Mouse (Mus musculus): ENCODE data around the gene Sh3kbp1. TPM values are rescaled to one million over a fixed set of nuclear protein-coding genes. Genes with fewer than 3 reads are reported as not detected.

Sh3kbp1 gene
- polyA plus RNA-seq, 1 experiment from 2014 or later, result 21.0 TPM

DNA sequence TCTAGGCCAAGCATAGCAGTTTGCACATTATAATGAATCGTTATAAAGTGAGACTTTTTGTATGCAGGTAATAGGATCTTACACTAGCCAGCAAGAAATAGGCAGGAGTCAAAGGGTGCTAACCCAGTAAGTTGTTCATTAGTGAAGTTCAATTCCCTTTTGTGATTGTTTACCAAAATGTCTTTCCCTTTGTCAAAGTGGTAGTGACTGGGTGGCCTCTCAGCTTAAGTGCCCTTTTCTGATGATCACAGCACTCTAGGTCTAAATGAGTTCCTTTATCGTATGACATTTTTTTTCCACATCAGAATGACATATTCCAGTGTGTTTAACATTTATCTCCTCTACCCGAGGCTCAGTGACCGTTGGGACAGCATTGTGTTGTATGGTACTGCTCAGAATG is 1.6 kb downstream of the Sh3kbp1 start:
- DNase-seq (ENCODE audit: low spot score), result no peak
- no peak for ATAC-seq (ENCODE audit: insufficient number of reproducible peaks, low FRiP score, low TSS enrichment, low read depth)
- Histone ChIP-seq H3K27me3 (ENCODE audit: control insufficient read depth, insufficient read depth, low read length) (peaks cover 5% of the 10 kb centered on the region; the same call in 1 of the 2 replicates), H3K9ac (ENCODE audit: low read length) (no peak overlapping the region), H3K4me1 (ENCODE audit: control insufficient read depth, insufficient read depth, low read length) (no peaks in the 10 kb centered on the region), H3K4me2 (ENCODE audit: low read depth, severe bottlenecking) (peak overlapping the region; percentile 64; the same call in 1 of the 2 replicates), H3K9me3 (ENCODE audit: control insufficient read depth, low read length) (no peaks in the 10 kb centered on the region), H3K36me3 (ENCODE audit: control insufficient read depth, insufficient read depth, low read length) (no peaks in the 10 kb centered on the region), H3K27ac (replicated peaks; ENCODE audit: low read depth, low read length) (no peak overlapping the region), H3K4me3 (ENCODE audit: low read depth, low read length) (no peak overlapping the region; the same call in 1 of the 2 replicates)
- WGBS, result 65% methylated on average over 4 of the region's 4 CpGs

GRCm38 (mm10) chrX:159629203-159629602 is 2.1 kb downstream of the Sh3kbp1 start:
- H3K9ac ChIP-seq (ENCODE audit: low read length), result no peak overlapping the region
- H3K36me3 ChIP-seq (ENCODE audit: control insufficient read depth, insufficient read depth, low read length), result no peaks in the 10 kb centered on the region
- no peak overlapping the region for H3K4me2 ChIP-seq (ENCODE audit: low read depth, severe bottlenecking)
- no peak overlapping the region for H3K4me3 ChIP-seq (ENCODE audit: low read depth, low read length)
- H3K4me1 ChIP-seq (ENCODE audit: control insufficient read depth, insufficient read depth, low read length), result no peaks in the 10 kb centered on the region
- no peak overlapping the region for H3K27ac ChIP-seq (replicated peaks; ENCODE audit: low read depth, low read length)
- H3K27me3 ChIP-seq (ENCODE audit: control insufficient read depth, insufficient read depth, low read length), result peaks cover 5% of the 10 kb centered on the region; the same call in 1 of the 2 replicates
- no peaks in the 10 kb centered on the region for H3K9me3 ChIP-seq (ENCODE audit: control insufficient read depth, low read length)
- DNase-seq (ENCODE audit: low spot score) (no peak), ATAC-seq (ENCODE audit: insufficient number of reproducible peaks, low FRiP score, low TSS enrichment, low read depth) (no peak)
- 33% methylated on average over 2 of the region's 2 CpGs for WGBS

GRCm38 (mm10) chrX:159638500-159639227 is 11.6 kb downstream of the Sh3kbp1 start:
- Histone ChIP-seq H3K36me3 (ENCODE audit: control insufficient read depth, insufficient read depth, low read length) (no peaks in the 10 kb centered on the region), H3K9ac (ENCODE audit: low read length) (no peak overlapping the region), H3K27ac (replicated peaks; ENCODE audit: low read depth, low read length) (no peak overlapping the region), H3K9me3 (ENCODE audit: control insufficient read depth, low read length) (no peaks in the 10 kb centered on the region), H3K4me2 (ENCODE audit: low read depth, severe bottlenecking) (no peak overlapping the region), H3K4me1 (ENCODE audit: control insufficient read depth, insufficient read depth, low read length) (no peaks in the 10 kb centered on the region), H3K4me3 (ENCODE audit: low read depth, low read length) (no peak overlapping the region), H3K27me3 (ENCODE audit: control insufficient read depth, insufficient read depth, low read length) (no peaks in the 10 kb centered on the region)
- WGBS, result 73% methylated on average over 4 of the region's 4 CpGs
- DNase-seq (ENCODE audit: low spot score), result no peak
- no peak for ATAC-seq (ENCODE audit: insufficient number of reproducible peaks, low FRiP score, low TSS enrichment, low read depth)

DNA sequence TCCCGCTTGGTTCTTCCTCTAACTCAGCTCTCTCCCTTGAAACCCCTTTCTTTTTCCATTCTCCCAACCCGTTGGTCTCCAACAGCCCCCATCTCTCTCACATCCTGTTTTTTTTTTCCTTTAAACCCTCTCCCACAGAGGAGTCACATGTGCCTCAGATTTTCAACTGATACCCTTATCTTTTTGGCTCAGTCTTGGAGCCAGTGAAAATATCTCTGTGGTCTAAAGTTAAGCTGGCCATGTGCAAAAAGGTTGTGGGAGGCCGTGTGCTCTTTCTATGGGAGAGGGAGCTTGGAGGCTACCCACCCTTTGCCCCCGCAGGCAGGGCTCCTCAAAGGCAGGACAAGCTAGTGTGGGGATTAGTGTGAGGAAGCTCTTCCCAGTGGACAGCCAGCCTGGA is 12.9 kb downstream of the Sh3kbp1 start:
- H3K27me3 ChIP-seq (ENCODE audit: control insufficient read depth, insufficient read depth, low read length), result no peaks in the 10 kb centered on the region
- H3K4me2 ChIP-seq (ENCODE audit: low read depth, severe bottlenecking), result no peak overlapping the region
- 83% methylated on average over 4 of the region's 4 CpGs for WGBS
- H3K27ac ChIP-seq (replicated peaks; ENCODE audit: low read depth, low read length), result no peak overlapping the region
- H3K9ac ChIP-seq (ENCODE audit: low read length), result no peak overlapping the region
- no peaks in the 10 kb centered on the region for H3K4me1 ChIP-seq (ENCODE audit: control insufficient read depth, insufficient read depth, low read length)
- no peak overlapping the region for H3K4me3 ChIP-seq (ENCODE audit: low read depth, low read length)
- DNase-seq (ENCODE audit: low spot score) (no peak), ATAC-seq (ENCODE audit: insufficient number of reproducible peaks, low FRiP score, low TSS enrichment, low read depth) (no peak)
- no peaks in the 10 kb centered on the region for H3K36me3 ChIP-seq (ENCODE audit: control insufficient read depth, insufficient read depth, low read length)
- no peaks in the 10 kb centered on the region for H3K9me3 ChIP-seq (ENCODE audit: control insufficient read depth, low read length)

DNA sequence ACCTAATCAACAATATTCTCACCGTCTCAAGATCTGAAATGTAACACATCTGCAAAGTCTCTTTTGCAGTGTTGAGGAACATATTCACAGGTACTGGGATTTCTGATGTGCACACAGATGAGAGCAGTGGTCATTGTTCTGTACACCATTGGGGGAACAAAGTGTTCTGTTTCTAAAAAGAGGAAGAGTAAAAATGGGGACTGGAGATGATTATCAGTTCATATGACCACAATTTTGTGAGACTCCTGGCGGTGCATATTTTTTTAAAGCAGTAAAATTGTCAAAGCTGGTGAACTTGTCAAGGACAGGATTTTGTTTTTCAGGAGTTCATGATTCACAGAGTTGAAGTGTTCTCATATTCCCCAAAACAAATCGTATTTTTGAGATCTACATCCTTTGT is 18.2 kb downstream of the Sh3kbp1 start:
- Histone ChIP-seq H3K36me3 (ENCODE audit: control insufficient read depth, insufficient read depth, low read length) (no peaks in the 10 kb centered on the region), H3K27ac (replicated peaks; ENCODE audit: low read depth, low read length) (no peak overlapping the region), H3K27me3 (ENCODE audit: control insufficient read depth, insufficient read depth, low read length) (0 out of 2 replicates have a peak, but pooled peaks cover 3% of the 10 kb centered on the region), H3K4me2 (ENCODE audit: low read depth, severe bottlenecking) (no peak overlapping the region), H3K9ac (ENCODE audit: low read length) (no peak overlapping the region), H3K4me1 (ENCODE audit: control insufficient read depth, insufficient read depth, low read length) (no peaks in the 10 kb centered on the region), H3K4me3 (ENCODE audit: low read depth, low read length) (no peak overlapping the region), H3K9me3 (ENCODE audit: control insufficient read depth, low read length) (no peaks in the 10 kb centered on the region)
- DNase-seq (ENCODE audit: low spot score) (no peak), ATAC-seq (ENCODE audit: insufficient number of reproducible peaks, low FRiP score, low TSS enrichment, low read depth) (no peak)
- WGBS, result 92% methylated on average over 3 of the region's 3 CpGs

- 84% methylated on average over 5 of the region's 5 CpGs for WGBS
- Histone ChIP-seq H3K36me3 (ENCODE audit: control insufficient read depth, insufficient read depth, low read length) (no peaks in the 10 kb centered on the region), H3K27me3 (ENCODE audit: control insufficient read depth, insufficient read depth, low read length) (0 out of 2 replicates have a peak, but pooled peaks cover 3% of the 10 kb centered on the region), H3K4me3 (ENCODE audit: low read depth, low read length) (no peak overlapping the region), H3K4me1 (ENCODE audit: control insufficient read depth, insufficient read depth, low read length) (no peaks in the 10 kb centered on the region), H3K9ac (ENCODE audit: low read length) (no peak overlapping the region), H3K9me3 (ENCODE audit: control insufficient read depth, low read length) (no peaks in the 10 kb centered on the region), H3K4me2 (ENCODE audit: low read depth, severe bottlenecking) (no peak overlapping the region), H3K27ac (replicated peaks; ENCODE audit: low read depth, low read length) (no peak overlapping the region)
- DNase-seq (ENCODE audit: low spot score) (no peak), ATAC-seq (ENCODE audit: insufficient number of reproducible peaks, low FRiP score, low TSS enrichment, low read depth) (no peak)
These were observed 20.5 kb downstream of the Sh3kbp1 start for GRCm38 (mm10) chrX:159647564-159647963.

DNA sequence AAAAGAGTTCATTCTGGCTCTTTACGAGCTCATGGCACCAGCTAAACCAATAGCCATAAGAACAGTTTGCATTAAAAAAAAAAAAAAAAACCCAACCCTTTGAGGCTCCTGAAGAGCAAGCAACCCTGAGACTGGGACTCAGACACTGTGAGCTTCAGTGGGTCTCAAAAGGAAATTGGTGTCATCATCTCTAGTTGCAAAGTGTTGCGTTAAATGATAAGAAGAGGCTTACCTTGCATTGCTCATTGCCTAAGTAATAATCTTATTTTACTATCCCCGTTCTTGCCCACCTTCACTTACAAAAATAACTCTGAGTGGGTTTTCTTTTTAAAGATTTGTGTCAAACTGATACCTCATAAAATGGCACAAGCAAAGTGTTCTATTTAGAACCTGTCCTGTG is 21.5 kb downstream of the Sh3kbp1 start:
- no peak overlapping the region for H3K9ac ChIP-seq (ENCODE audit: low read length)
- WGBS, result 82% methylated on average over 3 of the region's 3 CpGs
- H3K27me3 ChIP-seq (ENCODE audit: control insufficient read depth, insufficient read depth, low read length), result 0 out of 2 replicates have a peak, but pooled peaks cover 3% of the 10 kb centered on the region
- H3K4me3 ChIP-seq (ENCODE audit: low read depth, low read length), result no peak overlapping the region
- H3K4me2 ChIP-seq (ENCODE audit: low read depth, severe bottlenecking), result no peak overlapping the region
- H3K36me3 ChIP-seq (ENCODE audit: control insufficient read depth, insufficient read depth, low read length), result no peaks in the 10 kb centered on the region
- no peak overlapping the region for H3K27ac ChIP-seq (replicated peaks; ENCODE audit: low read depth, low read length)
- ATAC-seq (ENCODE audit: insufficient number of reproducible peaks, low FRiP score, low TSS enrichment, low read depth) (no peak), DNase-seq (ENCODE audit: low spot score) (no peak)
- H3K4me1 ChIP-seq (ENCODE audit: control insufficient read depth, insufficient read depth, low read length), result no peaks in the 10 kb centered on the region
- H3K9me3 ChIP-seq (ENCODE audit: control insufficient read depth, low read length), result no peaks in the 10 kb centered on the region

DNA sequence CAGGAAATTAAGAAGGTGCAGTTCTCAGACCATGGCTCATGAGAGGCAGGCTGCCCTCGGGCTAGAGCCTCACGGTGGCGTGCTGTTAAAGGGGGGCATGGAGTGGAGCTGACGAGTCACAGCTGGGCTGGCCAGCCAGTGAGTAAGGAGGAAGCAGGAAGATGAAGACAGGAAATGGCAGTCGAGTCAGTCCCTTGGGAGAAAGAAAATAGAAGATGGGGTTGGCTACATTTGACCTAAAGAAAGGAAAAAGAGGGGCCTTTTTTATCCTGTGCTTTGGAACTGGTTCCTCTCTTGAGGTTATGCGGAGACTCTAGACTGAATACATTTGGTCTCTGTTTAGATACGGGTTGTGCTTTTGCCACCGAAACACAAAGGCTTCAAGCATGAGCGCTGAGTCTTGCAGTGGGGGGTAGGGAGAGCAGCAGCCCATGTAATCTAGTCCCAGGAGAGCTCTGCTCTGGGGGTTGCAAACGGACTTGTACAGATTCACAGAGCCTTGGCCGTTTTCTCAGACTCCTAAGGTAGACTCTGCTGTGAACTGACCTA is 23.1 kb downstream of the Sh3kbp1 start:
- 0 out of 2 replicates have a peak, but pooled peaks cover 3% of the 10 kb centered on the region for H3K27me3 ChIP-seq (ENCODE audit: control insufficient read depth, insufficient read depth, low read length)
- H3K4me1 ChIP-seq (ENCODE audit: control insufficient read depth, insufficient read depth, low read length), result no peaks in the 10 kb centered on the region
- H3K9ac ChIP-seq (ENCODE audit: low read length), result no peak overlapping the region
- no peaks in the 10 kb centered on the region for H3K9me3 ChIP-seq (ENCODE audit: control insufficient read depth, low read length)
- DNase-seq (ENCODE audit: low spot score), result no peak
- ATAC-seq (ENCODE audit: insufficient number of reproducible peaks, low FRiP score, low TSS enrichment, low read depth), result no peak
- 60% methylated on average over 11 of the region's 11 CpGs for WGBS
- H3K4me2 ChIP-seq (ENCODE audit: low read depth, severe bottlenecking), result no peak overlapping the region
- H3K27ac ChIP-seq (replicated peaks; ENCODE audit: low read depth, low read length), result no peak overlapping the region
- H3K4me3 ChIP-seq (ENCODE audit: low read depth, low read length), result no peak overlapping the region
- no peaks in the 10 kb centered on the region for H3K36me3 ChIP-seq (ENCODE audit: control insufficient read depth, insufficient read depth, low read length)
